Mouse (Mus musculus): ENCODE results near the gene Acsf2.

Gene Acsf2

DNA sequence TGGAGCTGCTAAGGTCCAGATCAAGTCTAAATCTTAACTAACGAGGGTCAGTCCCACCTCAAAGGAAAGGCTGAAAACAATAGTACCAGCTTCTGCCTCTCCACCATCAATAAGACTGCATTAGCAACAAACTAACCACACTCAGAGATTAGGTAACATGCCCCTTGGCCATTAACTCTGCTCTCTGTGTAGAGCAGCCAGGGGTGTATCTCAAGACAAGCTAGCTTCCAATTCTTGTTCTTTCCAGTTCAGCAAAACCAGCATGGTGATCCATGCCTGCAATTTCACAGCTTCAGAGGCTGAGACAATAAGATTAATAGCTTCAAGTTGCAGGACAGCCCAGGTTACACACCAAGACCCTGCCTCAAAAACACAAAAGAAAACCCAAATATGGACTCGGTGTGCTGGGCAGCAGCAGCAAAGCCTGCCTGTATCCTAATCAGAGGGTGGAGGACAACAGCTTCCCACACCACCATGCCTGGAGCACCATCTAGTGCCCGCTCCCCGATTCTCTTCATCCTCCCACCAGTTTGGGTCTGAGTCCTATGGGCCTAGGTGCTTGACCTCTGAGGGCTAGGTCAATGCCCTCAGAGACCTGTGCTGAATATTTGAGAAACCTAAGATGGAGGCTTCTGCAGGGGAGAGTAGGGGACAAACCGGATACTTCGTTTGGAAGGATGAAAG is 3.1 kb downstream of the Acsf2 start:
- DNase-seq (ENCODE audit: low spot score in 2 of 2) = no peak

GRCm38 (mm10) chr11:94597319-94597718 is 4.4 kb downstream of the Acsf2 start:
- no peak for DNase-seq (ENCODE audit: low spot score in 2 of 2)

GRCm38 (mm10) chr11:94596311-94596852 is 5.3 kb downstream of the Acsf2 start:
- DNase-seq (ENCODE audit: low spot score in 2 of 2) = peak in 1 of 2 experiments; percentile 60

DNA sequence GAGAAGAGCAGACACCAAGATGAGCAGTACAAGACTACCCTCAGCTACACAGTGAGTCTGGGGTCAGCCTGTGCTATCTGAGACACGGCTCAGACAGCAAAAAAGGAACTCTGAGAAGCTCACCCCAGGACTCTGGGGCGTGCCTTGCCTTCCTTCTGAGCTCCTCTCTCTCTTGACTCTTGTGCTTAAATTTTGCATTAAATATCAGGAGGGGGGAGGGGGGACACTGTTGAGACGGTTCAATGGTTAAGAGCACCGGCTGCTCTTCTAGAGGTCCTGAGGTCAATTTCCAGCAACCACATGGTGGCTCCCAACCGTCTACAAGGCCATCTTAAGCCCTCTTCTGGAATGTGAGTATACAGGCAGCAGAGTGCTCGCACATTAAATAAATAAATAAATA is 14.2 kb downstream of the Acsf2 start:
- DNase-seq (ENCODE audit: low spot score in 2 of 2) = no peak

GRCm38 (mm10) chr11:94585091-94585490 is 16.6 kb downstream of the Acsf2 start:
- no peak for DNase-seq (ENCODE audit: low spot score in 2 of 2)

GRCm38 (mm10) chr11:94580111-94580740 is 21.4 kb downstream of the Acsf2 start:
- DNase-seq (ENCODE audit: low spot score in 2 of 2) = no peak

DNA sequence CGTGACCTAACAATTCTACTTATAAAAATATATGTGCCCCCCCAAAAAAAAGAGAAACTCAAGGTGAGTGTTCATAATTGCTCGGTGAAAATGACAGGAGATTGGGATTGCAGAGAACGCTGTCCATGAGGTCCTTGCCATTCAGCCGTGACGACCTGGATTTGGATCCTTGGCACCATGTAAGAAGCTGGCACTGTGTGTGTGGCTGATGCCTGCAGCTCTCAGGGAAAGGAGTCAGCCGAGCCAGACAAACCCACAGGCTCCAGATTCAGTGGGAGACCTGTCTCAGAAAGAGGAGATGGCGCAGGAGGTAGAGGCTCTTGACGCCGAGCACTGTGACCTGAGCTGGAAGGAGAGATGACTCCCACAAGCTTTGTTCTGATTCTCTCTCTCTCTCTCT is 25.3 kb downstream of the Acsf2 start:
- DNase-seq (ENCODE audit: low spot score in 2 of 2) = no peak

DNA sequence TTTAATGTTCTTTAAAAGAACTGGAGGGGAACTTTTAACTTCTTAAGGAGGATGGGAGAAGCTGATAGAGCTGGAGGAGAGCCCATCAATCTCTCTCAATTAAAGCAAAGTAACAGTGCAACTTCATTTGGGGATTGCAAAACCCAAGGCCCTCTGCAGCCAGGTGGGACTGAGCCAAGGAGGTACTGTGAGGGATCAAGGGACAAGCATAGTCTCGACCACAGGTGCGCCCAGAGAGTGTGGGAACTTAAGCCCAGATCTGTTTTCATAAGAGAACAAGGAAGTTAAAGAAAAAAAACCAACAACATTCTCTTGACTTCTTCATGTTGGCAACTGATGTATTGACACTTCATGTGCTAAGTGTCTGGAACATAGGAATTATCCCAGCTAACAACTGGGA is 26.6 kb downstream of the Acsf2 start:
- no peak for DNase-seq (ENCODE audit: low spot score in 2 of 2)

GRCm38 (mm10) chr11:94574560-94574959 is 27.1 kb downstream of the Acsf2 start:
- no peak for DNase-seq (ENCODE audit: low spot score in 2 of 2)

- DNase-seq (ENCODE audit: low spot score in 2 of 2) = no peak
Measured at GRCm38 (mm10) chr11:94571850-94572249, 29.8 kb downstream of the Acsf2 start.

DNA sequence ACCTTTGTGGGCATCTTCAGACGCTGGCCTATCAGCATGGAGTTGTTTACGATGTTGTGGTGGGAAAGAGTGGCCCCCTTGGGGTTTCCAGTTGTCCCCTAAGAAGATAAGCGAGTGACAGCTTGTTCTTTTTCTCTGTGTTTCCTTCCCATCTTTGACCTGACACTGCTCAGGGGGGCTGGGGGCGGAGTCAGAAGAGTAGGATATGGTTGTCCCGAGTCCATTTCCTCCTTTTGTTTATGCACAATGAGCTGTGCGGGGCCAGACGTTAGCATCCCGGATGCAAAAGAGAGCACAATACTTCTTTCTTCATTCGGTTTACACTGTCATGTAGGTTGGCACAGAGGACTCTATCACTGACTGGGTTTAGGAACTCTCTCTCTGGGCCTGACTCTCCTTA is 31.1 kb downstream of the Acsf2 start:
- no peak for DNase-seq (ENCODE audit: low spot score in 2 of 2)

DNA sequence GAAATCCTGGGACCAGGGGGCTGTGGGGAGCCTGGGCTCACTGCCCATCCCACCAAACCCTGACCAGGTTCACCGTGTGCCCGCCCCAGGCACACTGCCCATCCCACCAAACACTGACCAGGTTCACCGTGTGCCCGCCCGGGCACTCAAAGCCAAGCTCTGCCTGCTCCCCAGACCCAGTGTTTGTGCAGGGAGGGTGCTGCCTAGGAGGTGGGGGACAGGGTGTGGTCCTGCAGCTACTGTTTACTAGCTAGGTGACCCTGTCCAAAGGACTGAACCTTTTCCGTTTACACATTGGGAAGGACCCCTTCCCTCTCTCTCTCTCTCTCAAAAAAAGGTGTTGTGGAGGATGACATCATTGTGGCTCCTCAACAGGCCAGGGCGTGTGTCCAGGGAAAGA is 34.3 kb downstream of the Acsf2 start:
- no peak for DNase-seq (ENCODE audit: low spot score in 2 of 2)

DNA sequence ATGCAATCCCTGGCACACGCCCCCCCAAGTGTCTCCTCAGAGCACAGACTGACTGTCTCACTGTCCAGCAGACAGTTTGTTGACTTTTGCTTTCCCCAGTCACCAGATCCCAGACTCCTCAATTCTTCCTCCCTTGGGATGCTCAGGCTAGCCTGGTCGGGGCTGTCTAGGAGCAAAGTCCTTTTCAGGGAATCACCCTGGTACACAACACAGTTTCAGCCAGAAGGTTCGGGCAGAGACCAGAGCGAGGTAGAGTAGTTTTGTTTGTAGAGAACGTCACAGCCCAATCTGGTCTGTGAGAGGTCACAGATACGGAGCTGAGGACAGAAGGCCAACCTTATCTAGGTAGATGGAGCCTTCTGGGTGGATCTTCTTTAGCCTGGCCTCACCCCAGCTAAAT is 35.1 kb downstream of the Acsf2 start:
- DNase-seq (ENCODE audit: low spot score in 2 of 2) = no peak

- DNase-seq (ENCODE audit: low spot score in 2 of 2) = no peak
Measured at GRCm38 (mm10) chr11:94565151-94565479, 36.6 kb downstream of the Acsf2 start.

- peak in 1 of 2 experiments; percentile 41 for DNase-seq (ENCODE audit: low spot score in 2 of 2)
Measured at GRCm38 (mm10) chr11:94564437-94565150, 37.1 kb downstream of the Acsf2 start, which contains the start of gene Chad. Chad (plus strand) TSS chr11:94565047.

DNA sequence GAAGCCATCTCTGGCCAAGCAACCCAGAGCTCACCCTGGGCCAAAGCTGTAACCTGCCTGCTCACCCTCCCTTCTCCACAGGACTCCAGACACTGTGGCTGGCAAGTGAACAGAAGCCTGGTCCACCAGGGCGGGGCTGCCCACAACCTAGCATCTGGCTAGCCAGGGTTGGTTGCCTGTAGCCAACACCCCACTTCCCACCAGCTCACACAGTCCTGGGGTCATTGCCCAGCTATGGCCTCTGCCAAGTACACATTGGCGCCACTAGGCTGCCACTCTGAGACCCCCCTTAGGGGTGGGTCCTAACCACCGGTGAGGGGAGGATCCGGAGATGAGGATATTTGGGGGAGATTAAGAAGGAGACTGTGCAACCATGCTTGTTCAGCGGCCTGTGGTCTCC is 37.9 kb downstream of the Acsf2 start:
- DNase-seq (ENCODE audit: low spot score in 2 of 2) = no peak

DNA sequence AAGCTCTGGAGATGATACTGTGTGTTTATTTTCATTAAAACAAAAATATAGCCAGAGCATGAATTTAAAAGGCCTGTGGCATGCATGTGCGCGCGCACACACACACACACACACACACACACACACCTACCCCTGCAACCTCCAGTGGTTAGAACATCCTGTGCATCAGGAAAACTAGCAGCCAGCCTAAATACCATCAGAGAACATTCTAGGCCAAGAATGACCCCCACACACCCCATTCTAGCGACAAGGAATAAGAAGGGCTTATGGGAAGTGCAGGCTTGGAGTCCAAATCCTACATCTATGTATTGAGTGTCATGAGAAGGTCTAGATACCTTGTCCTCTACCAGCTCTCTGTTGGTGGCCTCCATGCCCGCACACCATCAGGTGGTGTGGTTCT is 38.3 kb downstream of the Acsf2 start:
- DNase-seq (ENCODE audit: low spot score in 2 of 2) = no peak

DNA sequence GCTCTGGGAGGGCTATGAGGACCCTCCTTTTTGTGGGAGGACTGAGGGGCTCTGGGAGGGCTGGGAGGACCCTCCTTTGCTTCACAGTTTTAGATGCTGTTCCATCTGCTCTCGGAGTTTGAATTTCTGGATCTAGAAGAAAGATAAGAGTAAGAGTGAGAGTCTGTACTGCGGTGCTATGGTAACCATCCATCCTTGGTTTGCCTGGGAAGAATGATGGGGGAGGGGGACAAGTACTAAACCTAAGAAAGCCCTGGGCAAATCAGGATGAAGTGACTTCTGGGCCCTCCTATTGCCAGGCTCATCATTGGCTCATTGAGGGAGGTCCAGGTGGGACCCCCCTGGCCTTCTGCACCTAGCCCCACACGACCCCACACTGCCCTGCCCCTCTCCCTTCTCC is 43.4 kb downstream of the Acsf2 start:
- DNase-seq (ENCODE audit: low spot score in 2 of 2) = no peak

DNA sequence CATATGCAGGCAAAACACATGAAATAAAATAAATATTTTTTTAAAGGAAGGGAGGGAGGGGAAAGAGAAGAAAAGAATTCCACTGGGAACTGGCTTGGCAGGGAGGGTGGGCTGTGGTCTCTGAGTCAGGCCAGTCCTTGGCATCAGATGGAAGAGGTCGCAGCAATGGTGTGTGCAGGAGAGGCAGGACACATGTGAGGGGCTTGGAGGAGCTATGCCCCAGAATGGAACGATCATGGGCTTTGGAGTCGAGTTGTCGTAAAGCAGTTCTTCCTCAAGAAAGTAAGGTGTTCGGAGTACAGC is 51.3 kb downstream of the Acsf2 start:
- no peak for DNase-seq (ENCODE audit: low spot score in 2 of 2)

- no peak for DNase-seq (ENCODE audit: low spot score in 2 of 2)
Measured at GRCm38 (mm10) chr11:94549691-94550441, 51.8 kb downstream of the Acsf2 start.

DNA sequence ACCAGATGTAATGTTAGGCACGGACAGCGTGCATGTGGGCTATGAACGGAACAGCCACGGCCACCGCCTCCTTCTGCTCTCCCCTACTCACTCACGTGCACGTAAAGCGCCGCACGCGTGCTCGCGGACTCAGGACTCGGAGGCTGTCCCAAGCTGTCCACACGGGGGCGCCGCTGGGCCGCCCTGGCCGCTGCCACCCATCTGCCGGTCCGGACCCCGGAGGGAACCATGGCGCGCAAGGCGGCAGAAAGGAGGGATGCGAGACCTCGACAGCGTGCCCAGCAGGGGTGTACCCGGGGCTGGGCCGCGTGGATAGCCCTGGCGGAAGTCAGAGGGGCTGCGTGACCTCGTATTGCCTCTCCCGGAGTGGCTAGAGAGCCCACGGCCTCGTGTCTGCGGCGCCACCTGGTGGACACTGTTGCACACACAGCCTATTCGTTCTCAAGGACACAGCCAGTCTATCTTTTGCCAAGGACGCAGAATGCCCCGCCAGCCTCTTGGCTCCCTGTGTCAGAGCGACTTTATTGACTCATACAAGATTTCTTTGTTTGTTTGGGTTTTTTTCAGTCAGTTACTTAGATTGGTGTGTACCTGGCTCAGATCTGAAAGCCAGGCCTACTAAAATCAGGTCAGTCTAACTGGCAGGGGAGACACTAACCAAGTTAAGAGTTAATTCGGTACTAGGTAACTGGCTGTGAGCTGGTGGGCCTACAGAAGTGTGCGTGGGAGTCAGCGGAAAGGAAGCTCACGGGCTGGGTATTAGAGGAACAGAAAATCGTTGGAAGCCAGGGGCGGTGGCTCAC is 52.6 kb downstream of the Acsf2 start, which contains the start of gene Rsad1:
Gene Rsad1, minus strand, starts transcription at position 368 of the 803 bp plus-strand sequence.
- DNase-seq (ENCODE audit: low spot score in 2 of 2) = peak; percentile 84 to 89

Measured in spleen, postnatal 14 days (tissue).